Mouse (Mus musculus): Measurements from ENCODE around the gene Vmn1r138. TPM values are rescaled to one million over a fixed set of nuclear protein-coding genes. Genes with fewer than 3 reads are reported as not detected.
"Not testable (repeated sequence)": the region's sequence is repeated elsewhere in the genome, so short reads cannot be mapped to it uniquely, and the experiment has no call there.

The Vmn1r138 gene
- not detected for total RNA-seq (2022)

- not testable (repeated sequence) for DNase-seq
Observed at GRCm38 (mm10) chr7:22028797-22029196, at the start of gene Vmn1r138. TSS of gene Vmn1r138 (minus strand) at chr7:22028897.

- not testable (repeated sequence) for DNase-seq
Observed at GRCm38 (mm10) chr7:22068757-22069156, 40.1 kb upstream of the Vmn1r138 start, which contains the start of gene Vmn1r139. TSS of gene Vmn1r139 (plus strand) at chr7:22069057.

- DNase-seq = not testable (repeated sequence)
Observed at GRCm38 (mm10) chr7:22056205-22056604, 27.5 kb upstream of the Vmn1r138 start, which contains the start of gene Gm6176. TSS of gene Gm6176 (minus strand) at chr7:22056305.

- not testable (repeated sequence) for DNase-seq
Observed at GRCm38 (mm10) chr7:21994287-21994686, 34.4 kb downstream of the Vmn1r138 start, which contains the start of gene Vmn1r137. TSS of gene Vmn1r137 (plus strand) at chr7:21994587.

Other genes with a start within 250 kb of the Vmn1r138 start
- gene Gm4177, start 232.2 kb downstream of the Vmn1r138 start, total RNA-seq (2022) = not detected
- not detected for gene Vmn1r135, start 196.5 kb downstream of the Vmn1r138 start, total RNA-seq (2022)
- gene Gm5725, start 184.6 kb downstream of the Vmn1r138 start, total RNA-seq (2022) = not detected
- not detected for gene Gm5891, start 107.6 kb downstream of the Vmn1r138 start, total RNA-seq (2022)
- not detected for gene Vmn1r137, start 34.3 kb downstream of the Vmn1r138 start, total RNA-seq (2022)
- not detected for gene Gm6176, start 27.4 kb upstream of the Vmn1r138 start, total RNA-seq (2022)
- gene Vmn1r139, start 40.2 kb upstream of the Vmn1r138 start, total RNA-seq (2022) = not detected
- not detected for gene Gm16451, start 89.3 kb upstream of the Vmn1r138 start, total RNA-seq (2022)
- not detected for gene Gm10666, start 105.8 kb upstream of the Vmn1r138 start, total RNA-seq (2022)
- gene Vmn1r142, start 135.1 kb upstream of the Vmn1r138 start, total RNA-seq (2022) = not detected
- gene Vmn1r143, start 160.5 kb upstream of the Vmn1r138 start, total RNA-seq (2022) = not detected
- gene Gm8653, start 172.4 kb upstream of the Vmn1r138 start, total RNA-seq (2022) = not detected
- not detected for gene Gm8453, start 200.6 kb upstream of the Vmn1r138 start, total RNA-seq (2022)